Mouse (Mus musculus): ENCODE measurements at regions not wholly inside any gene's neighbourhood (a gene's known extent, or its start where the extent isn't known, plus 50 kb on each side); places are given as distances from the start of the nearest gene placed in this dataset.

DNA sequence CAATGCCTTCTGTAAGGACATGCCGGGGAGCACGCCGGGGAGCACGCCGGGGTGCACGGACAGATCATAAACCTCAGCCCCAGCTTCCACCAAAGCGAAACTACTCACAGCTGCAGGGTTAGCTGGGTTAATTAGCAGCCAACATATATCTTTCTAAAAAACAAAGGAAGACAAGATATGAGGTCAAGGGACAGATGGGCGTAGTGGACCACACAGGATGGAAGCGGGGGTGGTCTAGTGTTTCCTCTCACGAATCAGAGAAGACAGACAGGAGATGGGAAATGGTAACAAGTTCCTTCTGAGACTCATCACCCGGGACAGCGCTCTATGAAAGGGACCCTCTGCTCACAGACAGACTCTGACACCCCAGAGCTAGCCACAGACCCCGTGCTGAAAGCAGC, 60.0 kb upstream of the Ajap1 start:
- no peak for DNase-seq (ENCODE audit: low read depth, low spot score)

DNA sequence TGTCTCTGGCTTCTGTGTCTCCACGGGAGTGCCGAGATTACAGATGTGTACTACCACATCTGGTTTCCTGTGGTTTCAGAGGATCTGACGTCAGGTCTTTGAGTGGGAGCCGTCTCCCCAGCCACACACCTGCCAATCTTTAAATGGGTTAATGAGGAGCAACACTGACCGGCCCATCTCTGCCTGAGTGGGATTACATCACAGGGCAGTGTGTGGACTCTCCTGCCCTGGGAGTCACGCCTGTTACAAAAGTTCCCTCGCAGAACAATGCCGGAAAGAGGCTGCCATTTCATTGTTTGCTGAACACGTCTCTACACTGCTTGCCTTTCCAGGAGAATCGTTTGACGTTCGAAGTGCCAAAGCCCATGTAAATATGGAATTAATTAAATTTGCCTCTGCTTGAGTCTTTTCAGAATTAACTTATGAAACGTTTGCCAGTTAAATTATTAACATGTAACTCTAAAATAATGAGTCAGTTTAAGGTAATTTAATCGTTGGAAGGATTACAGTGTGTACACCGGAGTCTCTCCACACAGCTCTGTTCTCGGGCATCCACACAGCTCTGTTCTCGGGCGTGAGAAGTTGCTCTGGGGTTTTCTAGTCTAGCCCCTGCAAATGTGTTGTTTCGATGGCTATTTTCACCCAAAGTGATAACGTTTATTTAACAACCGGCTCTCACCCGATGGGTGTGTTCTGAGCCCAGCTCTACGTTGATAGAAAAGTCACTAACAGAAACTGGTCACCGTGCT, 61.5 kb upstream of the Ajap1 start:
- DNase-seq (ENCODE audit: low read depth, low spot score): no peak

DNA sequence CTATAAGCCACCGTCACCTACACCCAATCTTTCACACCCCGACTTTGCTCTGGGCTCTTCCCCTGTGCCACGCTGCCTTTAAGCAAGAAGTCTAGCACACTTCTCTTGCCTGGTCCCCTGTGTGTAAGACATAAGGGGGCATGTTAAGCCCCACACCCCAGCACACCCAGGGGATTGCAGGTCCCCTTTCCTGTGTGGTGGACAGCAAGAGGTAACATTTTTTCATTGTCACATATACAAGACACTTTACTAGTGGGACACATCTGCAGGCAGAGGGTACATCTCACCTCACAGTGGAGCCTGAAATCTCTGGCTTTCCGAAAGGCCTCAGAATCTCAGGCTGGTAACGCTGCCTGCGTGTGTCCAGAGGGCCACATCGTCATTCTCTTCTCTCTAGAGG, 64.1 kb upstream of the Ajap1 start:
- DNase-seq (ENCODE audit: low read depth, low spot score): no peak

DNA sequence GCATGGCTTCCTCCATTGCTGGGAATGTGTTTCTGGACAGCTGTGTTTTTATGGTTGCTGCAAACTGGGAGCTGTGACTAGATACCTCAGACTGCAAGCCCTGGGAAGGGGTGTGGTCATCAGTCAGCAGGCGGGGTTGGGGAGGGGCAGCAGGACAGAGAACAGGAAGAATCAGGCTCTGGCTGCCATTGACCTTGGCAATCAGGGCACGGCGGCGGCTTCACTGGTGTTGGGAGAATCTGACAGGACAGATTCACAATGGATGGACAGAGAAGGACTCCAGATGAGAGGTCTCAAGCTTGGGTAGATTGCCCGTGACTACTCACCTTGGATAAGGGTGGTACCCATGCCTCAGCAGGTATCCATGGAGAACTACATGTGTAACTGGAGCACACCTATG, 64.5 kb upstream of the Ajap1 start:
- DNase-seq (ENCODE audit: low read depth, low spot score): no peak

DNA sequence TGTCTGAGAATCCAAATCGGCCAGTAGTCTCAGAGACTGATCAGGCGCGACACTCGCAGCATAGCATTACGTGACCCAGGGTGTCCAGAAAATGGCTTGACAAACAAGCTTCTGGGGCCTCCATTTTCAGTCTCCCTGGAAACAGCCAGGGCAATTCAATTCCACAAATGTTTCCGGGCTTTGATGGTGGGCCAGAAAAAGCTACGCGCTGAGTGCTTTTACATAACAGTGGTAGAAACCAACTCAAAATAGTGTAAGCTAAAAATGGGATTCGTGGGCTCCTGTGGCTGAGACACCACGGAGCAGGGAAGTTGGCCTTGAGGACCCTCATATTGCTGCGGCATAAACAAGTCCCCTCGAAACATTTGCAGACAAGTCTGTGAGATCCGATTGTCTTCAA, 65.3 kb upstream of the Ajap1 start:
- no peak for DNase-seq (ENCODE audit: low read depth, low spot score)

DNA sequence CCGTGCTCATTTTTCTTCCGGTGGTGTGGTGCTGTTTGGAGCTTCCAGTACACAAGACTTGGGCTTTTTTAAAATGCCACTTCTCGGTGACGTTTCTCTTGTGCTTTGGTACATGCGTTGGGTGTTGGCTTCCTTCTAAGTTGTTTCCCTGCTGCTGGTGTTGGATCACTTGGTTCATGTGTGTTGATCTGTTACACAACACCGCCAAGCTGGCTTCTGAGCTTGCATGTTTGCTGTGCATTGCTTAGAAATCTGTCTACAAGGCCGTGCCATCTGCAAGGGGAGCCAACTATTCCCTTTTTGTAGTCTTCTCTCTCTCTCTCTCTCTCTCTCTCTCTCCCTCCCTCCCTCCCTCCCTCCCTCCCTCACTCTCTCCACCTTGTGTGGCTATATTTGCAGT, 68.7 kb upstream of the Ajap1 start:
- DNase-seq (ENCODE audit: low read depth, low spot score): no peak

DNA sequence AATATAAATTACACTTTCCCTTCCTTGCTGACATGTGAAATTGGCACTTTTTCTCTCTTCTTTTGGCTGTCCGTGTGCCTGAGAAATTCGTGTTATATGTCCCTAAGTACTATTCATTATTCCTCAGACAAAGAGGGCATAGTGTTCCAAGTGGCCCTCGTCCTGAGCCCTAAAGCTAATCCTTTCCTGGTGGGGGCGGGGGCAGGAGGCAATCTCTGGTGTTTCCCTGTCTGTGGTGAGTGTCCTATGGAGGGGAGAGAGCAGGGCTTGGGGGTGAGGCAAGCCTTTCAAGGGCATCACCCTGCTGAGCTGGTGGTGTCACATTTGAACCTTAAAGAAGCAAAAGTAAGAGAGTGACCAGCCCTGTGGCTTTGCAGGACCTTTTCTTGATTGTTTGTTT, 69.9 kb upstream of the Ajap1 start:
- DNase-seq (ENCODE audit: low read depth, low spot score): no peak

DNA sequence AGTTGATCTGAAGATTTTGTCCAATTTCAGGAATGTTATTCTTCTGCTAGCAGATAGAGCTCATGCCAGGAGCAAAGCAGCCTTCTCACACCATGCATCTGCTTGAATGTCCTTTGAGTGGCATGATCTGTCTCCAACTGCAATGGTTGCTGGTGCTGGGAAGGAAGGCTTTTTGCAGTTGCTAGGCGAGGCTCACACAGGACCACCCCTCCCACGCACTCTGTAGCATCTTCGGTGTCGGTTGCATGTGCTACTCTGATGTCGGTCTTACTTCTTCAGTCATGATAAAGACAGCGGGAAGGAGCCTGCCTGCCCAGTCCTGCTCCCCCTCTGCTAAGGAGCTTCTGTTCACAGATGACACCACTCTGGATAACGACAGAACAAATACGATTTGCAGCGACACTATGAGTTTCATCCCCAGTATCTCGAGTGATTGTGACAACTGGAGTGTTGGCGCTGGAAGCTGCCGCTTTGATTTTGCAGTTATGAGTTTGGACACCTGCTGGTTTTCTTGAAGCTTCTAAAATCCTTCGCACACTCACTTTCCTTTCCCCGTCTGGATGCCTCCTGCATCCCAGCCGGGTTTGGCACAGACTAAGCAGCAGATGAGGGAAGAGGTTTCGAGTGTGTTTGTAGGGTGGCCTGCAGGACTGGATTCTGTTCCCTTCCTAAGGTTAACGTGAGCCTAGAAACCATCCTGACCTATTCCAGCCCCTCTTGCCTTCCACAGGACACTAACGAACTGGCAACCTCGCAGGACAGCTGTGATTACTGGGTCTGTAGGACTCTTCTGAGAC, 75.4 kb upstream of the Ajap1 start:
- no peak for DNase-seq (ENCODE audit: low read depth, low spot score)

DNA sequence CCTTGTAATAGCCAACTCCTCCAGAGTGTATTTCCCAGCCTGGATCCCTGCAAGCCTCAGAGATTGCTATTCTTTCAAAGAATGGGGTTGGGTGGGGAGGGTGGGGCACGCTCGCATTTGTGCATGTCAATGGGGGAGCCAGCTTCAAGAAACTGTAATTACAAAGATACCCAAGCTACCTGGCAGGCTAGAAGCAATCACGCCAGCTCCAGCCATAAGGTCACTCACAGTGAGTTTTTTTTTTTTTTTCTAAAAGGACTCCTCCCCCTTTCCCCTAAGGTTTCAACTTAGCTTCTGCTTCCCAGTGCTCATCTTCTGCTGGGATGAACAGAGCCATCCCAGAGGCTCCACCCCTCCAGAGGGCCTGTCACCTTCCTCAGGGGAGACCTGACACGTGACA, 77.0 kb upstream of the Ajap1 start:
- no peak for DNase-seq (ENCODE audit: low read depth, low spot score)

DNA sequence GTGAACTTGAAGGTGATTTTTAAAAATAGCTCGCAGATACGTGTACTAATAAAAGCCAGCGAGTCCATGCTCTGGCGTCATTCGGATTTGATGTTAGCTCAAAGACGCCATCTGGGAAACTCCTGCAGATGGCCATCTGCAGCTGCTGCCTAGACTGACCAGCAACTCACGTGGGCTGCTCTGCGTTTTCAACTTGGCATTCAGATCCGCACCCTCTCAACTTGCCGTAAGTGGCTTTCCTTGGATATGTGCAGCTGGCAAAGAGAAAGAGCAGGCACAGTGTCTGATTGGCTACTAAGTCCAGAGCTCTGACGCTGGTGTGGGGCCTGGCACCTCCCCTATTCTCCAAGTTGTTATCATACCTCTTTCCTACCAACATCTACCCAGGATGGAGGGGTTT, 77.6 kb upstream of the Ajap1 start:
- DNase-seq (ENCODE audit: low read depth, low spot score): no peak

DNA sequence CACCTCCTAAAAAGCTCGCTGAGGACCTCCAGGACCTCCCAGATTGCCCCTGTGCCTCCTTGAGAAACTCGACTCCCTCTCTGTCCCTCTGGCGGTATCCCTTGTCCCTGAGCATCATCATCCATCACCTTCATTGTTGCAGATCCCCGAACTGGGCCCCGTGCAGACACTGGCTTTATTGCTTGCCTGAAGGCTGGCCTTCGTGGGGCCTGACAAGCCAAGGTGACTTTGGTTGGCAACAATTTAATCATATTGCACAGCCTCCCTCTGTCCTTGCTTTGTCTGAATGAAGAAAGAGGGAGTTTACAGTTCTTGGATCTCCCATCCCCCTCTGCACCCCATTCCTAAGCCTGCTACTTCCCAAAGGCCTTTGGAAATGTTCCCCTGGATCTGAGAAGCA, 78.3 kb upstream of the Ajap1 start:
- no peak for DNase-seq (ENCODE audit: low read depth, low spot score)

DNA sequence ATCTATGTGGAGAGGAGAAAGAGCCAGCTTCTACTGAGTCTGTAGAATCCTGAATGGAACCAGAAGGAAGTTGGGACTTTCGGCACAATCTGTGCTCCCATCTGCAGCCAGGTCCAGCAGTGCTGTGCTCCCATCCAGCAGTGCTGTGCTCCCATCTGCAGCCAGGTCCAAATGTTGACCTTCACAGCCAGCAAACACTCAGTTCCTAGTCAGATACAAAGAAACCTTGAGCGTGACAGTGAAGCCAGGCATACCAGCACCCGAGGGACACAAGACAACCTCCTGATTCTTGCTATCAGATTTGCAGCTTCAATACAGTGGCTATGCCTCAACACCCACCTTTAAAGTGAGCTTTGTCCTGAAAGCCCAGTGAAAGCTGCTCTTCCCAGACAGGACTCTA, 79.4 kb upstream of the Ajap1 start:
- no peak for DNase-seq (ENCODE audit: low read depth, low spot score)

DNA sequence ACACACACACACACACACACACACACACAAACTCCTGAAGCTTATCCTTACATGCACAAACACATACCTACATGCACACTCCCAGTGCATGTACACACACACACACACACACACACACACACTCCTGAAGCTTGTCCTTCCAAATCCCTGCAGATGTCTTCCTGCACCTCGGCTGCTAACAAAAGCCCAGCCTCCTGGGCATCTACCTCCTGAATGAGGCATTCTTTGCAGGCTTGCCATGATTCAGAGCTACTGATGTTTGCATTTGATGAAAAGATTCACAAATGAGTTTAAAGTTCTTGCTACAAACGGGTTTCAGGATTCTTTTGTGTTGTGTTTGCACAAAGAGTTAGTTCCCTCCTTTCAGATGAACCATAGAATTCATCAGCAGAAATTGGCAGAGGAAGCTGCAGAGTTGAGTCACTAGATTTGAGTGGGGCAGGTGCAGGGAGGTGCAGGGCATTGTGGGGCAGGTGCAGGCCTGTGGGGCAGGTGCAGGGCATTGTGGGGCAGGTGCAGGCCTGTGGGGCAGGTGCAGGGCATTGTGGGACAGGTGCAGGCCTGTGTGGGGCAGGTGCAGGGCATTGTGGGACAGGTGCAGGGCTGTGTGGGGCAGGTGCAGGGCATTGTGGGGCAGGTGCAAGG, 84.8 kb upstream of the Ajap1 start:
- no peak for DNase-seq (ENCODE audit: low read depth, low spot score)

DNA sequence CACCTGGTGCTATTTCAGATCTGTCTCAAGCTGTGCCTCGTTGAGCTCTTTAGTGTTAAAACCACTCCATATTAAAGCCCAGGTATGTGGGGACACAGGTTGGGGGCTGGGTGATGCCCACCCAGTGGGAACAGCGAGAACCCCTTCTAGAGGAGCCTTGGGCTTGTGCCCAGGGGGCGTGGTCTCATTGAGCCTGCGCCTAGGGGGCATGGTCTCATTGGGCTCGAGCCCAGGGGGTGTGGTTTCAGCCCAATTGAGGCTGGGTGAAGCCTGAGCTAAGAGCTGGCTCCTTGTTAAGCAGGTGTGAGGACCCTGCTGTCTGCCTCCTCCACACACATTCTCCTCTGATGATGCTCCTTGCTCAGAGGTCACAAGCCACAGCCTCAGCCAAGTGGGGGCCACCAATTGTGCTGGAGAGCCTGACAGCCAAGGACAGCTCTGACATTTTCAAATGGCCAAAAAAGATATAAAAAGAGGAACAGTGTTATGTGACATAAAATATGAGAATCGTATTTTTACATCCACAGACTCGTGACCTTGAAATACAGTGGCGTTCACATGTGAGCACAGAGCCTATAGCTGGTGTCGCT, 90.7 kb upstream of the Ajap1 start:
- no peak for DNase-seq (ENCODE audit: low read depth, low spot score)

DNA sequence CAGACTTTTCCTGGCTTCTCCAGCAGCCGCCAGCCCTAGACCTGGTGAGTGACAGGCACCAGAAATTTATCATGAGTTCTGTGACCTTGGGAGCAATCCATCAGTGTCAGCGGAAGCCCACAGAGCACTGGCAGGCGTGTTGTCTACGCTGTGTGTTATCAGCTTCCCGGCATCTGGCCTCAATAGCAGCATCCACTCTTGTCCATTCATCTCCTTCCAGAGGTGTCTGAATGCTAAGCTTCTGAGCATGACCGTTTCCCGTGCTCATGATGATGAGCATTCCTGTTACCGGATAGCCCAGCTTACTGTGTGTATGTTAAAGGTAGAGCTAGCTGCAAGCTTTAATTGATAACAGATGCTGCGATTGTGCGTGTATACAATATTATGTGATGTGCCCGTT, 110.7 kb upstream of the Ajap1 start:
- DNase-seq (ENCODE audit: low read depth, low spot score): no peak

DNA sequence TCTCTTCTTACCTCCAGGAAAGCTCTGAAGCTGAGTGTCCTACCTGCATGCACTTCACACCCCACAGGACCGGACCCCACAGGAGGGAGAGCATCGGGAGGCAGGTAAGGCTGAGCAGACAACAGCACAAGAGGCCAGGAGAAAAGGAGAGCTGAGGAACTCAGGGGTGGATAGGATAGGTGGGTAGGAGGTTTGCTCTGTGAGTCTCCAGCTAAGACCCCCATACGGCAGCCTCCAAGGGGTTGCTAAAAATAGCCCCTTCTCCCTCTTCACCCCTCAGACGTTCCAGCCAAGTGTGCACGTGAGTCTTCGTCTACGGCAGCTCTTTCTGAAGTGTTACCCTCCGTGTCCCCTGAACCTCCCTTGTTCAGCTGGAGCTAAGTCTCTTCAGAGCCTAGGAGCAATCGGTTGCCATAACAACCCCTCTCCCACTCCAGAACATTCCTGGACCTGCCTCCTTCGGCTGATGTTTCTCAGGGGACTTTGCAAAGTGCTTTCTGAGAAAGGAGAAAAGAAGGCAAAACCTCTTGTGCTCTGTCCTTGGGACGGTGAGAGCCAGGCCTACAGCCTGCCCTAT, 117.3 kb upstream of the Ajap1 start:
- no peak for DNase-seq (ENCODE audit: low read depth, low spot score)

DNA sequence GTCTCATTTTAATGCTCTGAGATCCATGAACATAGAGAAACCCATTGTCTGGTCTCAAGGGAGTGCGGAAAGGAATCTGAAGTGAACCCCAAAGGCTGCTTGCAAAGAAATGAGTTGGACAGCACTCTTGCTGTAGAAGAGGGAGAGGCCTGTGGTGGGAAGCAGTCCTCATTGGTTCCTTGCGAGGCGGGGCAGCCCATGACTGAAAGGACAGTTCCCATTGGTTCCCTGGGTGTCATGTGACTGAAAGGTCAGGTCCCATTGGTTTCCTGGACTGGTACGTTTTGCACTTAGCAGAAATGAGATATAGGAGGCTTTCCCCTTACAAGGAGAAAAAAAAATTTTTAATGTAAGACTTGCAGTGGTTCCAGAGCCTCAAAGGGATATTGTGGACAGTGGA, 119.9 kb upstream of the Ajap1 start:
- DNase-seq (ENCODE audit: low read depth, low spot score): no peak

DNA sequence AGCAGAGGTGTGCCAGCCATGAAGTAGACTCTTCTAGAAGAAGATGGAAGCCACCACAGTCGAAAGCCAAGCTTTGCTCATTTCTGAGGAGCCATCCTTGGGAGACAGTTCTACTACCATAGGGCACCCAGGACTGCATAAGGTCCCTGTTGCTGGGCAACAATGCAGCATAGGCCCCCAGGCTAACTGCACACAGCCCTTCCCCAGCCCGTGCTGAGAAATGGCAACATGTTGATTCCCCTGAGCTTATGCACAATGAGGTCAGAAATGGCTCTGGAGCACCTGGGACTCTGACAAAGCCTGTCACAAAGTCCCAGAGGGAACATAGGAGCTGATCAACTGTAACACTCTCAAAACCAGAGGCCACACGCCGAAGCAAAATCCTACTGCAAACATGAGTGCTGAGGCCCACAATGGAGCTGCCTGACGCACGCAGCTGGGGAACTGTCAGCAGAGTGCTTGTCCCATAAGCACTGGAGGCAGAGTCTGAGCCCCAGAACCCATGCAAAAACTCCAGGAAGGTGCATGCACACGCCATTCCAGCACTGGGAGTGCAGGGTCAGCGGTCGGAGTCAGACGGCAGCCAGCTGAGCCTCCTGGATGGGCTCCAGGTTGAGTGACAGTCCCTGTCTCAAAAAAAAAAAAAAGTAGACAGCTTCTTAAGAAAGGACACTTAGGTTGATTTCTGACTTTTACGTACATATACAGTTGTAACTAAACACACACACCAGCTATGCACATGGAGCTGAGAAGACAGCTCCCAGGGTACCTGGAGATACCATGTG, 120.6 kb upstream of the Ajap1 start:
- DNase-seq (ENCODE audit: low read depth, low spot score): no peak

DNA sequence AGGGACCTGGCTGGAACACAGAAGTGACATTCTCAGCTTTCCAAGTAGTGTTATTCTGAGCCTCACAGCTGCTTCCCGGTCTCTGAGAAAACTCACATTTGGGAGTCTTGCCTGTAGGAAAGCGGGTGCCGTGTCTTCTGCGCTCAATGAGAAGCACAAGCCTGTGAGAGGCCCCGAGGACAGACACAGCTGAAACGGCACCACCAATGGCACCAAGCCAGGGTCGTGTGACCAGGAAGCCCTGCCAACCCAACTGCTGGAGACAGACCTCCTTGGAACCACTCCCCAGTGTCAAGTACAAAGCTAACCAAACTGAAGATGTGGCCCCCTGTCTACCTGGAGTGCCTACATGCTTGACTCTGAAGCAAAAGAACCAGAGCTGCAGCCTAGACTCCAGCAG, 121.3 kb upstream of the Ajap1 start:
- DNase-seq (ENCODE audit: low read depth, low spot score): no peak

DNA sequence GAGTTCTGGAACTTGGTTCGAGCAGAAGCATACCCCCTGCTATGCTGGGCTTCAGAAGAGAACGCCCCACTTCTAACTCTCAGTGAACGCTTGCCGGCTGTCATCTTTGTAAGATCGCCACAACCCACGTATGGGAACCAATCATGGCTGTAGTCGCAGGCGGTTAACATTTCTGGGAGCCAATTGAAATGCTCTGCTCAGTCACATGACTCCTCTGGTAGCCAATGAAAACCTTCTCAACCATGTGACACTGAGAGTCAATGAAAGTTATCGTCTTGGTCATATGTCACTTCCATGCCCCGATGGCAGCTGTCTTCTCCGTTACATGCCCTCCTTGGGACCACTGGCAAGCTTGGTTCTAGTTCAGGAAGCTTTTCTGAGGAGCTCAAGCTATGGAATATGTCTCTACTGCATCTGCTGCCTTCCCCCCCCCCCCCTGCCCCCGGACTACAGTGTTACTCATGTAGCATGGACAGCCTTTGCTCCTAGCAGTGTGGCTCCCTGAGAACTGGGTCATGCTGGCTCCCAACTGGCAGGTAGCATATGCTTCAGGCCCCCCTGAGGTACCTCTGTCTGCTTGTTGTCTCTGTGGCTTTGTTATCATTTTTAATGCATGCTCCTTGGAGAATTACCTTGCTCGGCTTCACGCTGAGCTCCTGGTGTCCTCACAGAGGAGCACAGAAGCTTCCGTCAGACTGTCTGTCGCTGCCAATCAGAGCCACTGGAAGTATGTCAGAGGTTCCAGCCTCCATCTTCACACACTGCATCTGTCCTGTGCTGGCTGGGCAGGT, 122.3 kb upstream of the Ajap1 start:
- no peak for DNase-seq (ENCODE audit: low read depth, low spot score)

DNA sequence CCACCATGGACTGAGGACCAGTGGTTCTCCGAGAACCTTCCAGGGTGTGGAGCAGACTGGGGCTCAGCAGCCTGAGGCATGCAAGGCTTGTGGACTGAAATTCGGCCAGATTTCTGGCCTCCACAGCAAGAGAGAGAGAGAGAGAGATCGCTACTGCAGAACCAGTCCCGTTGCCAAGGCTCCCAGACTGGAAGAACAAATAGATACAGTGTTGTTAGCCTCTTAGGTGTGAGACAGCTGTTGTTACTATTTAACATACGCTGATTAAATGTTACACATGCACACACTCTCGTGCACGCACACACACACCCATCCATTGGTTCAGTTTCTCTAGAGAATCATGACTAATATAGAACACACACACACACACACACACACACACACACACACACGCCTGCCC, 133.4 kb upstream of the Ajap1 start:
- DNase-seq (ENCODE audit: low read depth, low spot score): no peak

Data from c-Kit-negative CD71-positive TER-119-positive erythroid progenitor cells, embryonic 14.5 days (primary cell).